Mouse (Mus musculus) neural tube, embryonic 10.5 days (tissue): Measurements from ENCODE around the gene Ctrb1.

Source experiments
- DNase-seq: peaks from one replicate; pipeline ENCODE4 v3.0.0-alpha.2; 2017; ENCODE audit warnings: low spot score; ENCODE audit errors: extremely low spot score

Gene Ctrb1

GRCm38 (mm10) chr8:111717866-111718265 is 27.1 kb upstream of the Ctrb1 start:
- no peak for DNase-seq

GRCm38 (mm10) chr8:111717488-111717792 is 26.6 kb upstream of the Ctrb1 start:
- DNase-seq, result no peak

- DNase-seq, result no peak
Observed at GRCm38 (mm10) chr8:111716603-111717487, 26.0 kb upstream of the Ctrb1 start.

- no peak for DNase-seq
Observed at GRCm38 (mm10) chr8:111715514-111715913, 24.7 kb upstream of the Ctrb1 start.

- no peak for DNase-seq
Observed at GRCm38 (mm10) chr8:111714295-111714694, 23.5 kb upstream of the Ctrb1 start.

GRCm38 (mm10) chr8:111713817-111714216 is 23.0 kb upstream of the Ctrb1 start:
- no peak for DNase-seq

- DNase-seq, result no peak
Observed at GRCm38 (mm10) chr8:111713291-111713690, 22.5 kb upstream of the Ctrb1 start.

- no peak for DNase-seq
Observed at GRCm38 (mm10) chr8:111712588-111712987, 21.8 kb upstream of the Ctrb1 start.

GRCm38 (mm10) chr8:111712135-111712534 is 21.3 kb upstream of the Ctrb1 start:
- DNase-seq, result no peak

- no peak for DNase-seq
Observed at GRCm38 (mm10) chr8:111710777-111711485, 20.1 kb upstream of the Ctrb1 start.

- no peak for DNase-seq
Observed at GRCm38 (mm10) chr8:111709223-111709622, 18.4 kb upstream of the Ctrb1 start.

- DNase-seq, result no peak
Observed at GRCm38 (mm10) chr8:111708265-111708664, 17.5 kb upstream of the Ctrb1 start.

GRCm38 (mm10) chr8:111705699-111706098 is 14.9 kb upstream of the Ctrb1 start:
- no peak for DNase-seq

GRCm38 (mm10) chr8:111705222-111705621 is 14.4 kb upstream of the Ctrb1 start:
- no peak for DNase-seq

- no peak for DNase-seq
Observed at GRCm38 (mm10) chr8:111704585-111704984, 13.8 kb upstream of the Ctrb1 start.

- DNase-seq, result no peak
Observed at GRCm38 (mm10) chr8:111701380-111701779, 10.6 kb upstream of the Ctrb1 start.

- no peak for DNase-seq
Observed at GRCm38 (mm10) chr8:111700740-111701139, 9.9 kb upstream of the Ctrb1 start.

- no peak for DNase-seq
Observed at GRCm38 (mm10) chr8:111700201-111700600, 9.4 kb upstream of the Ctrb1 start.

- no peak for DNase-seq
Observed at GRCm38 (mm10) chr8:111699035-111699434, 8.2 kb upstream of the Ctrb1 start.

GRCm38 (mm10) chr8:111697655-111698054 is 6.8 kb upstream of the Ctrb1 start:
- no peak for DNase-seq

- no peak for DNase-seq
Observed at GRCm38 (mm10) chr8:111695441-111695840, 4.6 kb upstream of the Ctrb1 start.

- DNase-seq, result no peak
Observed at GRCm38 (mm10) chr8:111693261-111693741, 2.5 kb upstream of the Ctrb1 start.

- no peak for DNase-seq
Observed at GRCm38 (mm10) chr8:111686881-111687280, 3.9 kb downstream of the Ctrb1 start.
